Mouse (Mus musculus): ENCODE data around the gene Rplp2.

Rplp2 gene

DNA sequence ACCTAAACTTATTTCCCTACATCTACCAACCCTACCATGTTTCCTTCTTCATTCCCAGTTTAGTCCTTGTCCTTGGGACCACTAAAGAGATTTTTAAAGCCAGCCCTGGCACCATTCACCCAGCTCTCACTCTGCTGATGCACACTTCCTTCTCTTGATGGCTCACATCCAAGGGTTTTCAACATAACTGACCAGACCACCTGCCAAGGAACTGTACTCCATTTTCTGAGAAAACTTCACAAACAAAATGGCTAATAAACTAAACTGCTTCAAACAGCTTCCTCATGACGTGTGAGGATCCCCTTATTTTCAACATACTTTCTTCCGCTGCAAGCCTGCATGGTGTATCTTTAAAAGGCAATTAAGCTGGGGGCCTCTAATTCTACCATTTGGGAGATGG lies 6.5 kb downstream of the Rplp2 start:
- no peak for DNase-seq

DNA sequence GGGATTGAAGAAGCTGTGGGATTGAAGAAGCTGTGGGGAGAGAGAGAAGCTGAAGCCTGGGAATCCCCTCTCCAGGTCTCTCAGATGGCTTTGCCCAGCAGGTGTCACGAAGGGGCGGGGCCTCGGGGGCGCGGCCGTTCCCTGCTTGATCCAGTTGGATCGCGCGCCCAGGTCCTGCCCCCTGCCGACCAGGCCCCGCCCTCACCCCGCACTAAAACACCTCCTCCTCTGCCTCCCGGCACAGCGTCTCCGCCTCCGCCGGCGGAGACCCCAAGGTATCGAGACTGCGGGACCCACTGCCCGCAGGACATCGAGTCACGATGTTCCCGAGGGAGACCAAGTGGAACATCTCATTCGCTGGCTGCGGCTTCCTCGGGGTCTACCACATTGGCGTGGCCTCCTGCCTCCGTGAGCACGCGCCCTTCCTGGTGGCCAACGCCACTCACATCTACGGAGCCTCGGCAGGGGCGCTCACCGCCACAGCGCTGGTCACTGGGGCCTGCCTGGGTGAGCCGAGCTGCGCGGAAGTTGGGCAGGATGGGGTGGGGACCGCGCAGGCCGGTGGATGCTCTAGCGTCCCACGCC lies 7.9 kb downstream of the Rplp2 start, which contains the start of gene Pnpla2:
Pnpla2 (plus strand) TSS at position 232 of the 585 bp plus-strand sequence.
- DNase-seq = peak; percentile 97 to 98

DNA sequence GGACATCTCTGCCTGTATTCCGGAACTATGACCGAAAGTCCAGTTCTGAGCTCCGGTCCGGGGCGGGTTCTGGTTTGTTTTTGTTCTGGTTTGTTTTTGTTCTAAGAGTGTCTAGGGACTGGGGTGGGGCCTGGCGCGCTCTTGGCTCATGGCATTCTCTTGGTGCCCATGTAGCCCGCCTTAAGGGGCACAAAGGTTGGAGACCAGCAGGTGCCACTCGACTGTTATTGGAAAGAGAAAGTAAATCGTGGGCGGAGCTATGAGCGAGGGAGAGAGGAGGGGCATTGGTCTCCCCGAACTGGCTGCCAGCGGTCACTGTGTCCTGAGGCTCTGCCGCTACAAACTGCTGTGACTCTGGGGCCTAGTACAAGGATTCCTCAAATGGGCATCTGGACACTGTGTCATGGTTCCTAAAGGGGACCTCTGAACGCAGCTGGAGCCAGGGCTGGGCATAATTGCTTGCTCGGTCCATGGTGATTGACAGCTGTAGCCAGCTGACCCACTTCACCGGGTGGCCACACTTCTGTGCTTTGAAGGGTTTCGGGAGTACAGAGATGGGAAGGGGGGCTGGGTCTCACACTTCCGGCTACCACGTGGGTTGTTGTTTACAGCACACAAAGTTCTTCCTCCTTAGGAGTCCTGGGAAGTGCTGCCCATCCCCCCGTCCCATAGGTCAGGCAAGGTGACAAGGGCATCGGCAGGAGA lies 8.6 kb downstream of the Rplp2 start:
- DNase-seq = peak; percentile 68

DNA sequence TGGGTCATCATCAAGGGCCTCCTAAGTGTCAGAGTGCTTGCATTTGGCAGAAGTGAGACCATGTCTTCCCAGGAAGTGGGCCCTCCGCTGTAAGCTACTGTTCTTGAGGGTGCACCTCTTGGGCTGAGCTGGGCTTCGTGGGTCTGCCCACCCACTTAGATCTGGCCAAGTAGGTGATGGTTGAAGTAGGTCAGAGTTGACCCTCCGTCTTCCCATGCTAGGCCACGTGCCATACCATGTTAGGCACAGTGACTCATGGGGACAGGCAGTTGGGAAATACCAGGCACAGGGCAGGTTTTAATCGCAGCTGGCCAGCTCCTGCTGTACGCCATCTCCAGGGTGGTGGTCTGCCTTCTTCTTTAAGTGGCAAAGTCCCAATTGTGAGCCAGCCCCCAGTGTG lies 9.6 kb downstream of the Rplp2 start:
- DNase-seq = no peak

DNA sequence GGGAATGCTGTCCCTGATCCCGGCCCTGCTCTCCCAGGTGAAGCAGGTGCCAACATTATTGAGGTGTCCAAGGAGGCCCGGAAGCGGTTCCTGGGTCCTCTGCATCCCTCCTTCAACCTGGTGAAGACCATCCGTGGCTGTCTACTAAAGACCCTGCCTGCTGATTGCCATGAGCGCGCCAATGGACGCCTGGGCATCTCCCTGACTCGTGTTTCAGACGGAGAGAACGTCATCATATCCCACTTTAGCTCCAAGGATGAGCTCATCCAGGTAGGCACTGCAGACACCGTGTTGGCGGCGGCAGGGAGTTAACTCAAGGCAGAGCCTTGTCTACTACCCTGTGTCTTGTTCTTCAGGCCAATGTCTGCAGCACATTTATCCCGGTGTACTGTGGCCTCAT lies 10.1 kb downstream of the Rplp2 start:
- DNase-seq = no peak

DNA sequence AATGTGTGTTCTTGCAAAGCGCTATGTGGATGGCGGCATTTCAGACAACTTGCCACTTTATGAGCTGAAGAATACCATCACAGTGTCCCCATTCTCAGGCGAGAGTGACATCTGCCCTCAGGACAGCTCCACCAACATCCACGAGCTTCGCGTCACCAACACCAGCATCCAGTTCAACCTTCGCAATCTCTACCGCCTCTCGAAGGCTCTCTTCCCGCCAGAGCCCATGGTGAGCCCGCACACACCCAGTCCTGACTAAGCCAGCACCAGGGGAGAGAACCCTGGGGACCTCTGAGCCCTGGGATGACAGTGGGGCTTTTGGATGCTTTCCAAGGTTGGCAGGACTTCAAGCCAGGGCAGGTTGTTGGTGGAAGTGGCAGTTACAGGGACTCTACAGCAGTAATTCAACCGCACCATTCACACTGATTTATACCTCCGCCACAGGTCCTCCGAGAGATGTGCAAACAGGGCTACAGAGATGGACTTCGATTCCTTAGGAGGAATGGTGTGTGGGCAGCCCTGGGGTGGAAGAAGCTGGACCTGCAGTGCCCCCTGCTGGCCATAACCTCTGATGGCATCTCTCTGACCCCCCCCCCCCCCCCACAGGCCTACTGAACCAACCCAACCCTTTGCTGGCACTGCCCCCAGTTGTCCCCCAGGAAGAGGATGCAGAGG lies 11.0 kb downstream of the Rplp2 start:
- peak; percentile 82 to 83 for DNase-seq

DNA sequence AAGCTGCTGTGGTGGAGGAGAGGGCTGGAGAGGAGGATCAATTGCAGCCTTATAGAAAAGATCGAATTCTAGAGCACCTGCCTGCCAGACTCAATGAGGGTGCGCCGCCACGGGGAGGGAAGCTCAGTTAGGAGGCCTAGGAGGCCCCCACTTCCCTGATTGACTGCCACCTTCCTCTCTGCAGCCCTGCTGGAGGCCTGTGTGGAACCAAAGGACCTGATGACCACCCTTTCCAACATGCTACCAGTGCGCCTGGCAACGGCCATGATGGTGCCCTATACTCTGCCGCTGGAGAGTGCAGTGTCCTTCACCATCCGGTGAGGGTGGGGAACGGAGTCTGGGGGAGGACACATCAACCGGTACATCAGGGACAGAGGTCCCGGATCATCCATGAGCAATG lies 11.5 kb downstream of the Rplp2 start:
- DNase-seq = no peak

DNA sequence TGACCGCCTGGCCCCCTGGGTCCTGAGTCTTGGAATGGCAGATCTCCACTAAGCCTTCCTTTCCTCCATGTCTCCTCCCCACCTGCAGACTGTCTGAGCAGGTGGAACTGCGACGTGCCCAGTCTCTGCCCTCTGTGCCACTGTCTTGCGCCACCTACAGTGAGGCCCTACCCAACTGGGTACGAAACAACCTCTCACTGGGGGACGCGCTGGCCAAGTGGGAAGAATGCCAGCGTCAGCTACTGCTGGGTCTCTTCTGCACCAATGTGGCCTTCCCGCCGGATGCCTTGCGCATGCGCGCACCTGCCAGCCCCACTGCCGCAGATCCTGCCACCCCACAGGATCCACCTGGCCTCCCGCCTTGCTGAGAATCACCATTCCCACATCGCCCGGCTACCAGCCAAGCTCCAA lies 12.1 kb downstream of the Rplp2 start:
- no peak for DNase-seq

DNA sequence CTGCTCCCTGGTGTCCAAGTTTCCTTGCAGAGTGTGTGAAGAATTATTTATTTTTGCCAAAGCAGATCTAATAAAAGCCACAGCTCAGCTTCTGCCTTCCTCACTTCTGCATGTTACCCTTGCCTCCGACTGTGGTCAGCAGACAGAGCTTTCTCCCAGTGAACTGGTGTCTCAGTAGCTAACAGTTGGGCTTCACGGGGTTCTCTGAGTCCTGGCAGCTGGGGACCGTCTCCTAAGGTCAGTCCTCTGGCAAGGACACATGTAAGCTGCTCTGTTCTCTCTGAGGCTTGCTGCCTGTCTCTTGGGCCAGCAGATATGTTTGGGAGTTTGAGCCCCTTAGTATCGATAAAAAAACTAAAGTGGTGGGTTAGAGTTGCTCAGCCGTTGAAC lies 12.8 kb downstream of the Rplp2 start:
- no peak for DNase-seq

DNA sequence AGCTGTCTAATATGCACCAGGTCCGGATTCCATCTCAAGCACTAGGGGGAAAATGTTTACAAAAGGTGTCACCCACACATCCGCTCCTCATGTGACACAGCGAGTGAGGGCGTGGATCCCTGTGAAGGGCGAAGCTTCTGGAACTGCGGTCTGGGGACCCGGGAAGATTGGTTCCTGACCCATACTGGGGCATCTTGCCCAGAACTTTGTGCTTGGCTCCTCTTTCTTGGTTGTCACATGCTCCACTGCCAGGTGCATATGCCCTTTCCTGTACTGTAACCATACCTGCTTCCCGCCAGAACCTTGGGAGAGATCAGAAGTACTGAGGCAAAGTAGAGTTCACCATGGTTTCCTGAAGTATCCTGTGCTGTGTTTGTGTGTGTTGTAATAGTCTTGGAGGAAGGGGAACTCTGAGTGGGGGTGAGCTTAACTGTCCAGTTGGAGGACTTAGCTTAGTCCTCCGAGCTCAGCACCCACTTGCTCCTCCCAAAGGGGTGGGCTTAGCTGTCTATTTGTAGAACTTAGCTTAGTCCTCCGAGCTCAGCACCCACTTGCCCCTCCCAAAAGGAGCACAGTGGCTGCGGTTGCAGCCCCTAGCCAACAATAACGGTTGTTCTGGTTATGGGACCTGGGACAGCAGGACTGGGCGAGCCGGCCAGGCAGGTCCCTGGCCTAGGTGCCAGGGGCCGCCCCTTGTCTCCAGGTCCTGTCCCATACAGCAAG lies 13.4 kb downstream of the Rplp2 start, which contains the start of gene Cracr2b:
Cracr2b (plus strand) TSS at position 704 of the 723 bp plus-strand sequence.
- DNase-seq = no peak

DNA sequence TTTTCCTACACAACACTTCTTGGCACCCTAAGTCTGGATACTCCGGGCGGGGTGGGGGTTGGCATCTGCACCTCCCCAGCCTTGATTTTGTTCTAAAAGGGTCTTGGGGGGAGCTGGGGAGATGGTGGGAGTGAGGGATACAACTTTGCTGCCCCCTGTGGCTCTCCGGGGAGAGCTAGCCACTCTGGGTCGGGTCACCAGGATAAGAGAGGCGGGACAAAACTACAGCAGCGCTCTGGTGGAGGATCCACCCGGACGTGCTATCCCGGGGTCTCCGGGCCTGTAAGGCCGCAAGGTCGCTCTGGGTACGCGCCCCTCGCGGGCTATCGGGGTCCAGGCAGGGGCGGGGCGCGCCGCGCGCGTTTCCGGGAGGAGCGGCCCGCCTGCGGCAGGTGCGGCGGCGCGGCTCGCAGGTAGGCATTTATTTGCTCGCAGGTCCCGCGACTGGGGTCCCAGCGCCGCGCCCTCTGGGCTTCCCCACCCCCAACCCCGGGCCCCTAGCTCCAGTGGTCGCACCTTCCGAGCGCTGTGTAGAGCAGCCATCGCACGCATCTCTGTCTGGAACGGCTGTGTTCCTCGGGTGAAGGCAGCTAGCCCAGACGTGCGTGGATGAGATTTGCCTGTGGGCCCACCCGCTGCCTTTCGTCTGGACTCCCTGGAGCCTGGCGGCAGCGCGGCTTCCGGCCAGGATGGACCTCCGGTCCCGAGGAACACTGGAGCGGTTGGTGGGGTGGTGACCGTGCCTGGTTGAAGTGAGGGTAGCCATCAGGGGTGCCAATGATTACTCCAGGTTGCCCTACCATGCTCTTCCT lies 14.6 kb downstream of the Rplp2 start:
- DNase-seq = no peak

DNA sequence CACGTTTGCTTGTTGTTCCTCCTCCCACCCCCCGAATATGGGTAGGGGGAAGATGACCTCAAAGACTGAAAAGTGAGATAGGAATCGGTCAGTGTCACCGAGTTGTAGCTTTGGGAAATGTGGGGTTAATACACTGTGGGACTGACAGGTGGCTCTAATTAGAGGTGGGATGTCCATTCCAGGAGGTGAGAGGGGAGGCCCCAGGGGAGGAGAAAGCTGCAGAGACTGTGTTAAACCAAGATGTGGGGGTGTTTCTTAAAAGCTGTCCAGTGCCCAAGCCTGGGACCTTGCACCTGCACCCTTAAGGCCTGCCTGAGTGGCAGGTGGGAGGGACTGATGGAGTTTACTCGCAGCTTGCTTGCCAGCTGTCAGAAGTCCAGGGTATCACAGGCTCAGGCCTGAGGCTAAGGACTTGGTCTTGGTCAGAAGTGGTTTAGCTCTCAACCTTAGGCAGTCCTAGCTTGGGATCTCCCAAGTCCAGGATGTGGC lies 15.2 kb downstream of the Rplp2 start:
- no peak for DNase-seq

DNA sequence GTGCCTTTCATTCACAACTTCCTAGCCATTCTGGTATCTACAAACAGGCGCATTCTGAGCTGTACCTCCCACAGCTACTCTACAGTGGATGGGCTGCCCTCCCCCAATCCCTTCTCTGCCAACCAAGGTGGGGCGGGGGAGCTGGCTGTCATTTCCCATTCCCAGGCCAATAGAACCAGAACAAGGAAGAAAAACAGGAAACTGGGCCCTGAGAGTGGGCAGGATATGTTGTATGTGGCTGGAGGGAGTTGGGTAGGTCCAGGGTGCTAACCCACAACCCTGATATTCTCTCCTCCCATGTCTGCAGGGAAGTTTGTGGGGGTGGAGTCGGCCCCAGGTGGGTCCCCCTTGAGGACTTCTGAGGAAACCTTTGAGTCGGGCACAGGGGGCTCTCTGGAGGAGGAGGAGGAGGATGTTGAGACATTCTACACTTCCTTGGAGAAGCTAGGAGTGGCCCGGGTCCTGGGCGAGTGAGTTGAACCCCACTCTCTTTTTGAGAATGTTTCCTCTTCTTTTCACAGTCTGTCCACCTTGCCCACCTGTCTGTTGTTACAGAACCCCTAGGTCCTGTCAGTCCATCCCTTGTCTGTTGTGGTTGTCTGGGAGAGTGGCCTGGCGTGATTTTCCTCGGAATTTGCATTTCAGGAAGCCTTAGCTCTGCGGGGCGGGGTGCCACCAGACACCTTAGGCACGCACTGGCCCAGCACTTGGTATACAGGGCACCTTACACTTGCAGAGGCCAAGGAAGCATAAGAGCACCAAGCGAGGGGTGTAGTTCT lies 16.8 kb downstream of the Rplp2 start:
- no peak for DNase-seq

DNA sequence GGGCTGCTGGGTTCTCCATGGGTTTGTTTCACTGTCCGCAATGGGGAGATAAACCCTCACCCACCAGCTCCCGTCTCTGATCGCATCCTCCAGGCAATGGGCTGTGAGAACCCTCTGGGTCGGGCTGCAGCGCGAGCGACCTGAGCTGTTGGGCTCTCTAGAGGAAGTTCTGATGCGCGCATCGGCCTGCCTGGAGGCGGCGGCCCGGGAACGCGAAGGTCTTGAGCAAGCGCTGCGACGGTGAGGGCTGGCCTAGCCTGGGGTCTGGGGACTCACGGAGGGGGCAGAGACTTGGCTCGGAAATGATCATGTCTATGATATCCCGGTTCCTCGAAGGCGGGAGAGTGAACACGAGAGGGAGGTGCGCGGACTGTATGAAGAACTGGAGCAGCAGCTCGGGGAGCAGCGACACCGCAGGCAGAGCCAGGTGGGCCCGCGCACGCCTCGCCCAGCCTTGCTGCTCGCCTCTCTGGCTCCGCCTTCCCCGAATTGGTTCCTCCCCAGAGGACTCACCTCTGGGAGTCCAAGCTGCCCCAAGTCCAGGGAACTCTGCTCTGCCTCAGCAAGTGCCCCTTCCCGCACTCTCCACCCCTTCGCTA lies 17.5 kb downstream of the Rplp2 start:
- peak; percentile 58 for DNase-seq

DNA sequence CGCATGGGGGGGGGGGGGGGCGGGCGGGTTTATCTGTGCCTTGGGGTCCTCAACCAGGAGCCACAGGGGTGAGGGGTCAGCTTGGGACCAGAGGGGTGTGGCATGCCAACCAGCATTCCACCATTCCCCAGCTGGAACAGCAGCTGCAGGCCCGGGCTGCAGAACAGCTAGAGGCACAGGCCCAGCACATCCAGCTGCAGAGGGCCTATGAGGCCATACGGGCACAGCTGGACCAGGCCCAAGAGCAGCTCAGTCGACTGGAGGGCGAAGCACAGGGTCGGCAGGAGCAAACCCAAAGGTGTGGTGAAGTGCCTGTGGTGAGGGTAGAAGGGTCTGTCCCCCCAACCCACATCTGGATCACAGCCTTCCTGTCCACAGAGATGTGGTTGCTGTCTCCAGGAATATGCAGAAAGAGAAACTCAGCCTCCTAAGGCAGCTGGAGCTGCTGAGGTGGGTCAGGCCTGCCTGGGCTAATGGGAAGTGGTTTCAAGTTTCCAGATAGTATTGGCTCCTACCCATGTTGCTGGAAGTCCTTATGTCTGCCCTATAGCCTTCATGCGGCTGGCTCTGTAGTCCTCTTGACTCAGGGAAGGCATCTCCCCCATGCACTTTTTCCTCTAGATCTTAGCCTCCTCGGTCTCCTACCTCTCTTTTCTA lies 18.3 kb downstream of the Rplp2 start:
- no peak for DNase-seq

DNA sequence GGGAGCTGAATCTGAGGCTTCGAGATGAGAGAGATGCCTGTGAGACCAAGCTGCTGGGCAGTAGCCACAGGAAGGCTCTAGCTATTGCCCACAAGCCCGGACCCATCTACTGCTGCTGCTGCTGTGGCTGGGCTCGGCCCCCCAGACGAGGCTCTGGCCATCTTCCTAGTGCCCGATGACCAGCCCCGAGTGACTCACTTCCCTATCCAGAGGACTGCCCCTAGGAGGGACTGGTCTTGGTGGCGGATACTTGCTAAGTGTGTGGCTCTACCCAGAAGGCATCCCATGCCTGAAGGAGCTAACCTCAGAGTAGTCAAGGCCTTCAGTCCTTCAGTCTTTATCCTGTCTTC lies 18.9 kb downstream of the Rplp2 start:
- no peak for DNase-seq

DNA sequence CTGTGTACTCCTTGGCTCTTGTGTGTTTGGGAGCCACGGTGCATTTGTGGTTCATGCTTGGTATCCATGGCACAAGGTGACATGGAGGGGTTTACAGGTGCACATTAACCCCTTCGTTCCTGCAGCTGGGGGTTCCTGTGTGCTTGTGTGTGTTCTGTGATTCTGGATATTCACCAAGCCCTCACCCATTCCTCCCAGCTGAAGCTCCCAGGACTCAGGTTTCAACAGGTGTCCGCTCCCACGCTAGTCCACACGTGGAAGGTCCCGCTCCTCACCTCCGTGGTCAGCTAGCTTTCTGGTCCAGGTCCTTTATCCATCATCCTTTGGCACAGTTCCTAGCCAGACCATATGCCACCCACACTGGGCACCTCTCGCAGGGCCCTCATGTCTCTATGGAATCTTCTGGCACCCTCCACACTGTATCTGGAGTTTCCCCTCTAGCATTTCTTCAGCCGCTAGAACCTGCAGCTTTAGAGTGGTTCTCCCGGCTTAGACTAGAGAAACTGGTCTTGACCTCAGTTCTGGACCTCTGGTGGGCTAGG lies 19.5 kb downstream of the Rplp2 start:
- DNase-seq = no peak

DNA sequence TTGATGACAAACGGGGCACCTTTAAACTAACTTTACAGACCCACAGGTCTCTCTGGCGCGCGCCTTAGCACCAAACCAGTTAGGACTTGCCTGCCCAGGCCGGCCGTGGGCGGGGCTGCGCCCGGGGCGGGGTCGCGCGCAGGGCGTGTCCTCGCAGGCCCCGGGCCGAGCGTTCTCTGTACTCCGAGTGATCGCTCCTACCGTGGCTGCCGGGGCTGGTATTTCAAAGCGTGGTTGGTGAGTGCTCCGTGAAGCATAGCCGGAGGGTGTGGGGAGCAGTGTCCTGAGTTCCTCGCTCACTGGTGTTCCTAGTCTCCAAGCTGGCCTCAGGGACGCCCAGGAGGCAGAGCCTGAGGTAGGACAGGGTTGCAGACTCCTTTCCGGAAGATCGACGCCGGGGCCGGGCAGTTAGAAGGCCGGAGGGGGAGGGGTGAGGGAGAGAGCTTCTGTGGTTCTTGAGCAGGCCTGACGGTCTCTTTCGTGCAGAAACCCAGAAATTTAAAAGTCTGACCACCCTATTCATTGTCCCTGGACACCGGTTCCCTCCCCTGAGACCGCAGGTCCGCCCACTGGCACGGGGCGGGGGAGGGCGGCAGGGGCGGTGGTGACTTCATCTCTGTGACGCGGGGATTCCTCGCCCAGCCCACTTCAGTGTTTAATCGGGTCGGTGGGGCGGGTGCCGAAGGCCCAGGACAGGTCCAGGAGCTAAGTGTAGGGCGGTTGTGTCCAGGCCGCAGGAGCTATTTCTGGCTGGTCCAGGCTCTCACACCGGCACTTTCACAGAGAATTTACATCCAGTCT lies 20.3 kb downstream of the Rplp2 start, which contains the start of gene Cd151:
Cd151 (plus strand) TSS at position 163 of the 801 bp plus-strand sequence.
- peak; percentile 83 to 84 for DNase-seq

DNA sequence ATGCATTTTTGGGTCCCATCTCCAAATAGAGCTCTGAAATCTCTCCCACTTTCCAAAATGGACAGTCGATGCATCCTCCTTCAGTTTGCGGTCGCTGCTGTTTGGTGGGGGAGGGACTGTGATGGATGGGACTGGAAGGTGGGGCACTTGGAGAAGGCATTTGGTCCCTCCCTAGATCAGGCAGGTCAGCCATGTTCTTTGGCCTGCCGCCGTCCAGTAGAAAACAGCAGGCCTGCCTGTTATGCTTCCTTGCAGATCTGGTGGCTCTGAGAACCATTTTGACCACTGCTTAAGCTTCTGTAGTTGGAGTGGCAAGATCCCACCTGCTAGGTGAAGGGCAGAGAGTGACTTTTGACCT lies 21.0 kb downstream of the Rplp2 start:
- no peak for DNase-seq
